Mouse (Mus musculus) embryo, embryonic 11.5 days (tissue): ENCODE measurements around the gene Slc46a2.

Experiments used
- DNase-seq: peaks from one replicate; pipeline ENCODE4 v3.0.0-alpha.2; 2012; ENCODE audit warnings: low read depth, low spot score

Gene Slc46a2

GRCm38 (mm10) chr4:59891723-59892416 lies 23.0 kb downstream of the Slc46a2 start:
- DNase-seq, result no peak

- no peak for DNase-seq
These were observed 24.7 kb downstream of the Slc46a2 start for GRCm38 (mm10) chr4:59890086-59890600.

DNA sequence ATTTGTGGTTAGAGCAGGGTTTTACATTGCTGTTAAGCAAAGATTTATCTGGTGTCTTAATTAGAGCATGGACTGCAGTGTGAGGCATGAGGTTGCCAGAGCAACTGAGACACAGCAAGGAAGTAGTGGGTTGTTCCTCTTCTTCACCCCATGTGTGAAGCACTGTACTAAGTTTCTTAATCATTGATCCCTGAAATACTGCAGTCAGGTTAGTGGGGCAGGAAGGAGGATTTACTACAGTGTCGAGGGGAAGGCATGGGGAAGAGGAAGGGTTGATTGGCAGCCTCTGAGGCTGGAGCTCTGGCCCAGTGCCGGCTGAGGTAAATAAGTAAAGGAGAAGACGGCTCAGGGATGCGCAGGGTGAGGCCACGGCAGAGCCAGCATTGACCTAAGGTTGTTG lies 26.8 kb downstream of the Slc46a2 start:
- DNase-seq, result no peak

GRCm38 (mm10) chr4:59887011-59887410 lies 27.8 kb downstream of the Slc46a2 start:
- no peak for DNase-seq

DNA sequence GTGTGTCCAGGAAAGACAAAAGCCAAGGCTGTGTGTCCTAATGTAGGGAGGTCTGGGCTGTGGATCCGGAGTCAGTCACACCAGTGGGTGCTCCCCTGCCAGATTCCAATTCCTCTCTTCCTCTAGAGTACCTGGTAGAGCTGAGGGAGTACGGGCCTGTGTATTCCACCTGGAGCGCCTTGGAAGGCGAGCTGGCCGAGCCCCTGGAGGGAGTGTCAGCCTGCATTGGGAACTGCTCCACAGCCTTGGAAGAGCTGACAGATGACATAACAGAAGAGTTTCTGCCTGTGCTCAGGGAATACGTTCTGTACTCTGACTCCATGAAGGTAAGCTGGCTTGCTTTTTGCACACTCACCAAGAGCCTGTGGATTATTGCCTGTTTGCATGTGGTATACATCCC lies 28.6 kb downstream of the Slc46a2 start:
- DNase-seq, result no peak

DNA sequence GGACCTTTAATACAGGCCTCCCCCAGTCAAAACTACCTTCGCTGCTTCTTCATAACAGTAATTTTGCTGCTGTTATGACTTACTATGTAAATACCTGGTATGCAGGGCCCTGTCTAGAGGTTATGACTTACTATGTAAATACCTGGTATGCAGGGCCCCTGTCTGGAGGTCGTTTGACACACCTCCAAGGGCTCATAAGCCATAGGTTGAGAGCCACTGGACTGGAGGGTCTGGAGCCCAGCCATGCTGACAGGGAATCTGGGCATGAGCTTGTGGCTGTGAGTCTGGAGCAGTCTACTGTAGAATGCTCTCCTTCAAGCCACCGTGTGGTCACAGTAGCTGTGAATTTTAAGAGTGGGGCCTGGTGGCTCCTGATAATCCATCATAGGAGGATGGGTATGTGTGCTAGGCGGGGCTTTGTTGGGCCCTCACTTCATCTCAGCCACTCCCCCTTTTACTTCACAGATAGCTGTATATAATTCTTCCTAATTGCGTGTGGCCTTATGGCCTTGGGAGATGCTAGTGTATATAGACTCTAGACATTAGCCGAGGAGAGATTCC lies 30.6 kb downstream of the Slc46a2 start:
- DNase-seq, result no peak

DNA sequence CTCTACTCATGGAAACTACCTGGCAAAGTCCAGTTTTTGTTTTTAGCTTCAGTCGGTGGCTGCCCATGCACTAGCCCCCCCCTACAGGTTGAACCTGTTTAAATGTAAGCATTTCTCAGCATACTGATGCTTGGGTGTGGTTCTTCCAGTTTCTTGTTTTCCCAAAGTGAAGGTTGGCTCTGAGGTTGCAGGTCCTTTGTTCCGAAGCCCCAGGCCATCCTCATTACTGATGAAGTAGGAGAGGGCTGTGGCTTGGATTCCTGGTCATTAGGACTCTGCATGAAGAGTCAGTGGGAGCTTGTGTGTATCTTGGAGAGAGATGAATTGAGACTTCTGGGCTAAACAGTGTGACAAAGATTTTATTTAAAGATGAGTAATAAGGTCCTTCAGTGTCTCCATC lies 33.6 kb downstream of the Slc46a2 start:
- DNase-seq, result no peak

- no peak for DNase-seq
These were observed 34.1 kb downstream of the Slc46a2 start for GRCm38 (mm10) chr4:59880725-59881124.

DNA sequence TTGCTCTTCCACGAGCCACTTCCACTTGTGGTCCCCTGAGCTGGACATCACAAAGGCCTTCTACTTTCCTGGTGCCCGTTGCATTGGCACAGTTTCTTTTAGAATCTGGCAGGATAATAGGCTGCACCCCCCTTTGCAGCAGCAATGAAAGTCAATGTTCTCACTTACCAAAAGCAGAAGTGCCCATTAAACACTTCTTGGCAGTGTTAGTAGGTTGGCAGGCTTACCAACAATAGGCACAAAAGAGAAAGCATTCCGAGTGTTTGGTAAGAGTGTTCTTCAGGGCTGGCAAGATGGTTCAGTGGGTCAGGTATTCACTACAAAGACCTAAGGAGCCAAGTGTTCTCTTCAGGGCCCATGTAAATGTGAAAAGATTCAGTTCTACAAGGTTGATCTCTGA lies 35.4 kb downstream of the Slc46a2 start:
- DNase-seq, result no peak

DNA sequence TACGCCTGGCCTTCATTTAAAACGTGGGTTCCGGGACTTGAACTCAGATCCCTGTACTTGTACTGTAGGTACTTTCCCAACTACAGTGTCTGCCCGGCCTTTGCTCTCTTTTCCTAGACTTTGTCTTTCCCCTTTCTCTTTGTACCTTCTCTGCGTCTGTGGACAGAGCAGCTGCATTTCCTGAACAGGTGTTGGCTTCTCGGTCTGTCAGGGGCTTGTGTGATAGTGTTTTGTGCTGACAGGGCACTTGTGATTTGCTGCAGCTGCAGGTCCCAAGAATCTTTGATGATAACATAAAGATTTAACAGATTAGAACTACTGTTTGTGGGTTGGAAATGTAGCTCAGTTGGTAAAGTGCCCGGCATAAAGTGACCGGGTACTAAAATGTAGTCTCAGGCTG lies 36.3 kb downstream of the Slc46a2 start:
- no peak for DNase-seq

- DNase-seq, result no peak
These were observed 37.8 kb downstream of the Slc46a2 start for GRCm38 (mm10) chr4:59877025-59877424.

DNA sequence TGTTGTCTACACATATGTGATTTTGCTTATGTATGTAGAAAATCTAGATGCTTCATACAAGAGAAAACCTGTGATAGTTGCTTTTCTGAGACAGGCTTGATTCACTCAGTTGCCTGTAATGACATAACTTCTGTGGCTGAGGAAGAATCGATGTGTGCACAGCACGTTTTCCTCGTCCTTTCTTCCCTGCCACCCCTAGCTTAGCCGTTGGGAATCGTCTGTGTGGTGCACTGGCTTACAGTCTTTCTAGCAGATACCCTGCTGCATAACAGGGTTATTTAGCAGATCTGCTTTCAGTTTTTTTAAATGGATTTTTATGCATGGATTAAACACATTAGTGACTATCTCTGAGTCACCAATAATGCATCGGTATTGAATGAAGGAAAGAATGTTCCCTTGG lies 38.3 kb downstream of the Slc46a2 start:
- DNase-seq, result no peak

- DNase-seq, result no peak
These were observed 41.0 kb downstream of the Slc46a2 start for GRCm38 (mm10) chr4:59873830-59874229.

DNA sequence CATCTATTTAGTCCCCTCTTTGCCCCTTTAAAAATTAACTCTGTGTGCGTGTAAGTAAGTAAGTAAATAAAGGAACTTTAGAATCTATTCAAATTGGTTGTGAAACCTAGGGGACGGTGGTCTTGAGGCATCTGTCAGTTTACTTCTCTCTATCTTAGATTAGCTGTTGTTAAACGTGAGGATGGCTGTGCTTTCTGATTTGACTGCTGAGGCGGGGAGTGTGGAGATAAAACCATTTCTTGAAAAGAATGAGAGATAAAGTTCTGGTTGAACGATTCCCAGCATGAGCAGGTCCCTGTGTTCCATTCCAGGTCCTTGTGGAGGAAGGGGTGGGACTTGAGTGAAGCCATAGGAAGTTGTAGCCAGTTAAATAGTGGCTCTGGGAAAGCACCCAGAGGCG lies 41.6 kb downstream of the Slc46a2 start:
- DNase-seq, result no peak

DNA sequence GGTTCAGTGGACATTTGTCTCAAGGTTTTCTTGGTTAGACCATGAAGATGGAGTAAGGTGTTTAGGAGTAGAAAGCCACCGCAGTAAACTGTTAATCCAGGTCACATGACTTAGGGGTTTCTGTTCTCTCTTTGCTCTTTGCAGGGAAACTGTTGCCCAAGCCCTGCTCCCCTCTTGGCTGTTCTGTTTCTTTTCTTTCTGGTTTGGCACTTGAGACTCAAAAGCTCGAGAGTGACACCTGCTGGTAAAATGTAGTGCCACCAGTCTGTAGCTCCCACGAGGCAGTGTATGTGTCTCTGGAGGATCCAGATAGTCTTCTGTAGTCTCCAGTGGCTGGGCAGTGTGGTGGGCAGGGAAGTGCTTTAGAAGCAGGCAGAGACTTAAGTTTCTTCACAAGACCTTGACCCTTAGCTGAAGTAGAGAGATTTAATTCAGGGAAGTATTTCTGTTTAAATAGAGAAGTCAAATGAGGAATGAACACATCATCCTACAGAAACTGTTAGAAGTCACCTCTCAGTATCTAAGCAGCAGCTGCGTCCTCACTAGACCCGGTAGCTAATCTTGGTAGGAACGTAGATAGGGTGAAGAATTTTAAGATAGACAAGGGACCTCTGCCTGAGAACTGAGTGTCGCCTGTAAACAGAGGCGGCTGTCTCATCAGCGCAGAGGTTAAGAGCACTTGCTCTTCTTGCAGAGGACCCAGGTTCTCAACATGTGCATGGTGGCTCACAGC lies 43.8 kb downstream of the Slc46a2 start:
- peak; percentile 67 for DNase-seq

DNA sequence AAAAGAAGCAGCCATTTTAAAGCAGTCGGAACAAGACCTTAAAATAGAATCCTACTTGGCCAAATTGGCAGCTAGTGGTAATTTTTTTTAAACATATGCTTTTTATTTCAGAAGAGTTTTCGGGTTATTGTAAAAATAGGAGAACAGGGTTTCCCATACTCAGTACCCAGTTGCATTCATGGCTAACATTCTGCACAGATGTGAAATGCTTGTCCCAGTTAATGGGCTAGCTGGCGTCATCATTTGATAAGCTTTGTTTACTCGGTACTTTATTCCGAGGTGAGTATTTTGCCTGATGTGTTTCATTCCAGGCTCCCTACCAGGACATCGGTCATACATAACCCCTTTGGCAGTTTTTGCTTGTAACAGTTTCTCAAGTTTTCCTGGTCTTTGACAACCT lies 44.4 kb downstream of the Slc46a2 start:
- DNase-seq, result no peak

GRCm38 (mm10) chr4:59869488-59870057 lies 45.3 kb downstream of the Slc46a2 start:
- DNase-seq, result no peak

- no peak for DNase-seq
These were observed 46.8 kb downstream of the Slc46a2 start for GRCm38 (mm10) chr4:59868086-59868485.

GRCm38 (mm10) chr4:59863869-59864268 lies 51.0 kb downstream of the Slc46a2 start:
- DNase-seq, result no peak

- DNase-seq, result no peak
These were observed 52.5 kb downstream of the Slc46a2 start for GRCm38 (mm10) chr4:59862335-59862734.

- DNase-seq, result no peak
These were observed 53.0 kb downstream of the Slc46a2 start for GRCm38 (mm10) chr4:59861871-59862270.

DNA sequence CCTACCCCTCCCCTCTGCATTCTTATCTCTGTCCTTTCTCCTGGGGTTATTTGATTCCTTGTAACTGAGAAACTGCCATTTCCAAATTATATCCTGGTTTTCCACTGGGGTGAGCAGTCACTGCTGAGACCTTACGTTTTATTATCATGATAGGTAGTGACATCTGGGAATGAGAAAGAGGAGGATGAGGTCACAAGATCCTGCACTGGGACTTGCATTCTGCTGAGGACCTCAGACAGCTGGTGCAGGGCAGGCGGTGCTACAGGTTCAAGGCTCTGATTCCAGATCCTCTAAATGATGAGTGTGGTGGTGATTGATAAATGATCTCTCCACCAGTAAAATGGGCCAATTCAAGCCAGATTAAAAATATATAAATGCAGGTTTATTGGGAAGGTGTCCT lies 54.4 kb downstream of the Slc46a2 start:
- DNase-seq, result no peak
